Mouse (Mus musculus) bone marrow macrophage, adult 2 months (primary cell): ENCODE results near the gene Olfr344. TPM values are rescaled to one million over a fixed set of nuclear protein-coding genes. Genes with fewer than 3 reads are reported as not detected.

Experiments used
- H3K27ac ChIP-seq: 2 replicates; pipeline ENCODE4 v1.5.1; 2012; ENCODE audit warnings: low read depth, low read length; ENCODE audit not compliant: insufficient read depth
- H3K4me1 ChIP-seq: 2 replicates; pipeline ENCODE4 v1.6.1; 2012; ENCODE audit warnings: low read length; ENCODE audit not compliant: control insufficient read depth, insufficient read depth
- H3K4me3 ChIP-seq: 2 replicates; pipeline ENCODE4 v1.5.1; 2012; ENCODE audit warnings: mild to moderate bottlenecking, low read length, moderate library complexity; ENCODE audit not compliant: insufficient read depth
- CTCF ChIP-seq: IDR thresholded peaks from 2 replicates; pipeline ENCODE4 v1.5.1; 2012; ENCODE audit warnings: low read depth, mild to moderate bottlenecking, low read length, moderate library complexity
- POLR2A ChIP-seq: IDR thresholded peaks from 2 replicates; pipeline ENCODE4 v1.6.1; 2012; ENCODE audit warnings: mild to moderate bottlenecking, low read depth, low read length, borderline replicate concordance
- polyA plus RNA-seq: library from polyadenylated mRNA; stranded (reverse); fragments of >200 nt; gene quantifications from 2 replicates; pipeline ENCODE4 v1.2.4, GENCODE M21; 2012; ENCODE audit not compliant: missing spikeins, insufficient read depth, insufficient read length

The Olfr344 gene
- polyA plus RNA-seq: 0.07 and 0.17 TPM in 2 replicates

- no peak within 1 kb of the TSS for H3K4me3 ChIP-seq
- H3K27ac ChIP-seq: no peak within 1 kb of the TSS
- no peaks in the 10 kb centered on the region for H3K4me1 ChIP-seq
- no peak for TF ChIP-seq POLR2A
- TF ChIP-seq CTCF: no peak
These were observed at the start of gene Olfr344 for GRCm38 (mm10) chr2:36566362-36566761. Gene Olfr344 (plus strand): TSS chr2:36566662.

GRCm38 (mm10) chr2:36524698-36525097 is 41.8 kb upstream of the Olfr344 start, which contains the start of gene Olfr342:
Gene Olfr342 (plus strand): TSS chr2:36524998.
- Histone ChIP-seq H3K27ac (no peak within 1 kb of the TSS), H3K4me3 (no peak within 1 kb of the TSS), H3K4me1 (no peaks in the 10 kb centered on the region)
- no peak for TF ChIP-seq POLR2A
- TF ChIP-seq CTCF: no peak

GRCm38 (mm10) chr2:36565156-36565555 is 1.3 kb upstream of the Olfr344 start:
- Histone ChIP-seq H3K4me3 (no peak overlapping the region), H3K4me1 (no peaks in the 10 kb centered on the region), H3K27ac (no peak overlapping the region)
- TF ChIP-seq POLR2A: no peak
- TF ChIP-seq CTCF: no peak

- Histone ChIP-seq H3K4me1 (no peaks in the 10 kb centered on the region), H3K4me3 (no peak overlapping the region), H3K27ac (no peak overlapping the region)
- no peak for TF ChIP-seq POLR2A
- no peak for TF ChIP-seq CTCF
These were observed 560 bp downstream of the Olfr344 start for GRCm38 (mm10) chr2:36567022-36567421.

- TF ChIP-seq POLR2A (no peak), CTCF (no peak)
- Histone ChIP-seq H3K4me1 (no peaks in the 10 kb centered on the region), H3K4me3 (no peak overlapping the region), H3K27ac (no peak overlapping the region)
These were observed 1.4 kb downstream of the Olfr344 start for GRCm38 (mm10) chr2:36567845-36568244.

Other genes starting within 250 kb of the Olfr344 start
- gene Olfr338, start 193.1 kb upstream of the Olfr344 start, polyA plus RNA-seq: not detected in 2 replicates
- gene Olfr339, start 147.7 kb upstream of the Olfr344 start, polyA plus RNA-seq: not detected in 2 replicates
- not detected in 2 replicates for gene Olfr340, start 114.1 kb upstream of the Olfr344 start, polyA plus RNA-seq
- not detected in 2 replicates for gene Olfr341, start 84.2 kb upstream of the Olfr344 start, polyA plus RNA-seq
- not detected in 2 replicates for gene Olfr342, start 41.7 kb upstream of the Olfr344 start, polyA plus RNA-seq
- gene Olfr345, start 73.4 kb downstream of the Olfr344 start, polyA plus RNA-seq: not detected in 2 replicates
- gene Olfr346, start 119.1 kb downstream of the Olfr344 start, polyA plus RNA-seq: not detected in 2 replicates
- gene Olfr347, start 165.2 kb downstream of the Olfr344 start, polyA plus RNA-seq: not detected in 2 replicates
- not detected in 2 replicates for gene Olfr348, start 217.6 kb downstream of the Olfr344 start, polyA plus RNA-seq
- gene Olfr50, start 223.9 kb downstream of the Olfr344 start, polyA plus RNA-seq: not detected in 2 replicates